Mouse (Mus musculus) spleen, postnatal 36 days (tissue): ENCODE measurements around the gene Sema7a.

ENCODE experiments used
- DNase-seq, 2 experiments: peaks; one replicate each; pipeline ENCODE4 v3.0.0; 2022; ENCODE audit warnings: low spot score in 2 of 2, mixed read lengths in 1 of 2

Sema7a gene

GRCm38 (mm10) chr9:58011027-58011426 lies 71.1 kb downstream of the Sema7a start:
- DNase-seq = no peak

GRCm38 (mm10) chr9:58011552-58011951 lies 71.6 kb downstream of the Sema7a start:
- no peak for DNase-seq
